Mouse (Mus musculus): Measurements from ENCODE around the gene Itpr2. TPM values are rescaled to one million over a fixed set of nuclear protein-coding genes. Genes with fewer than 3 reads are reported as not detected.

Itpr2 gene
- total and polyA plus RNA-seq, 3 experiments = 2.3 to 46.0 (median 37.6) TPM

GRCm38 (mm10) chr6:146185532-146185931 lies 316.5 kb downstream of the Itpr2 start:
- no peaks in the 10 kb centered on the region for H3K9me3 ChIP-seq (replicated peaks)
- H3K4me1 ChIP-seq (ENCODE audit: insufficient read depth, low read depth, low read length) = no peaks in the 10 kb centered on the region
- ATAC-seq (ENCODE audit: extremely low read depth, insufficient number of reproducible peaks, low FRiP score, poor library complexity, severe bottlenecking) = no peak
- H3K27me3 ChIP-seq (ENCODE audit: insufficient read depth, low read length) = no peaks in the 10 kb centered on the region
- DNase-seq (ENCODE audit: low spot score) = no peak
- peaks cover 25% of the 10 kb centered on the region for H3K36me3 ChIP-seq (replicated peaks)
- no peak overlapping the region for H3K4me3 ChIP-seq (ENCODE audit: low read depth, low read length)
- no peak for TF ChIP-seq GATA2 (IDR thresholded peaks at IDR 0.05; ENCODE audit: borderline replicate concordance, low read depth, low read length)
- TF ChIP-seq POLR2AphosphoS5 (IDR thresholded peaks at IDR 0.05; ENCODE audit: insufficient replicate concordance, low read depth, low read length) = no peak
- TF ChIP-seq TAL1 (conservative IDR thresholded peaks at IDR 0.05; ENCODE audit: low read depth, low read length) = no peak
- TF ChIP-seq GATA1 (IDR thresholded peaks at IDR 0.05; ENCODE audit: borderline replicate concordance, low read length) = no peak
- no peak for TF ChIP-seq CTCF (IDR thresholded peaks at IDR 0.05; ENCODE audit: low read depth, low read length)

- TF ChIP-seq POLR2AphosphoS5 (IDR thresholded peaks at IDR 0.05; ENCODE audit: insufficient replicate concordance, low read depth, low read length) = no peak
- TF ChIP-seq CTCF (IDR thresholded peaks at IDR 0.05; ENCODE audit: low read depth, low read length) = no peak
- TF ChIP-seq GATA1 (IDR thresholded peaks at IDR 0.05; ENCODE audit: borderline replicate concordance, low read length) = no peak
- TF ChIP-seq TAL1 (conservative IDR thresholded peaks at IDR 0.05; ENCODE audit: low read depth, low read length) = no peak
- no peak for TF ChIP-seq GATA2 (IDR thresholded peaks at IDR 0.05; ENCODE audit: borderline replicate concordance, low read depth, low read length)
- no peak for DNase-seq (ENCODE audit: low spot score)
- Histone ChIP-seq H3K9me3 (replicated peaks) (no peaks in the 10 kb centered on the region), H3K27me3 (ENCODE audit: insufficient read depth, low read length) (no peaks in the 10 kb centered on the region), H3K4me3 (ENCODE audit: low read depth, low read length) (no peak overlapping the region), H3K36me3 (replicated peaks) (peaks cover 24% of the 10 kb centered on the region), H3K4me1 (ENCODE audit: insufficient read depth, low read depth, low read length) (no peaks in the 10 kb centered on the region)
- no peak for ATAC-seq (ENCODE audit: extremely low read depth, insufficient number of reproducible peaks, low FRiP score, poor library complexity, severe bottlenecking)
Measured at GRCm38 (mm10) chr6:146184771-146185170, 317.3 kb downstream of the Itpr2 start.

GRCm38 (mm10) chr6:146174644-146175250 lies 327.3 kb downstream of the Itpr2 start:
- Histone ChIP-seq H3K9me3 (replicated peaks) (no peaks in the 10 kb centered on the region), H3K36me3 (replicated peaks) (peaks cover 16% of the 10 kb centered on the region), H3K27me3 (ENCODE audit: insufficient read depth, low read length) (no peaks in the 10 kb centered on the region), H3K4me1 (ENCODE audit: insufficient read depth, low read depth, low read length) (no peaks in the 10 kb centered on the region), H3K4me3 (ENCODE audit: low read depth, low read length) (no peak overlapping the region)
- ATAC-seq (ENCODE audit: extremely low read depth, insufficient number of reproducible peaks, low FRiP score, poor library complexity, severe bottlenecking) = no peak
- no peak for DNase-seq (ENCODE audit: low spot score)
- TF ChIP-seq GATA1 (IDR thresholded peaks at IDR 0.05; ENCODE audit: borderline replicate concordance, low read length) (no peak), POLR2AphosphoS5 (IDR thresholded peaks at IDR 0.05; ENCODE audit: insufficient replicate concordance, low read depth, low read length) (no peak), TAL1 (conservative IDR thresholded peaks at IDR 0.05; ENCODE audit: low read depth, low read length) (no peak), CTCF (IDR thresholded peaks at IDR 0.05; ENCODE audit: low read depth, low read length) (no peak), GATA2 (IDR thresholded peaks at IDR 0.05; ENCODE audit: borderline replicate concordance, low read depth, low read length) (no peak)

GRCm38 (mm10) chr6:146170603-146171051 lies 331.4 kb downstream of the Itpr2 start:
- no peak for TF ChIP-seq GATA1 (IDR thresholded peaks at IDR 0.05; ENCODE audit: borderline replicate concordance, low read length)
- no peak for TF ChIP-seq POLR2AphosphoS5 (IDR thresholded peaks at IDR 0.05; ENCODE audit: insufficient replicate concordance, low read depth, low read length)
- no peak for TF ChIP-seq GATA2 (IDR thresholded peaks at IDR 0.05; ENCODE audit: borderline replicate concordance, low read depth, low read length)
- no peak for TF ChIP-seq TAL1 (conservative IDR thresholded peaks at IDR 0.05; ENCODE audit: low read depth, low read length)
- no peak for TF ChIP-seq CTCF (IDR thresholded peaks at IDR 0.05; ENCODE audit: low read depth, low read length)
- ATAC-seq (ENCODE audit: extremely low read depth, insufficient number of reproducible peaks, low FRiP score, poor library complexity, severe bottlenecking) (no peak), DNase-seq (ENCODE audit: low spot score) (no peak)
- no peaks in the 10 kb centered on the region for H3K27me3 ChIP-seq (ENCODE audit: insufficient read depth, low read length)
- H3K4me3 ChIP-seq (ENCODE audit: low read depth, low read length) = no peak overlapping the region
- no peaks in the 10 kb centered on the region for H3K4me1 ChIP-seq (ENCODE audit: insufficient read depth, low read depth, low read length)
- no peaks in the 10 kb centered on the region for H3K9me3 ChIP-seq (replicated peaks)
- H3K36me3 ChIP-seq (replicated peaks) = peaks cover 24% of the 10 kb centered on the region

GRCm38 (mm10) chr6:146167207-146167606 lies 334.8 kb downstream of the Itpr2 start:
- TF ChIP-seq POLR2AphosphoS5 (IDR thresholded peaks at IDR 0.05; ENCODE audit: insufficient replicate concordance, low read depth, low read length) (no peak), GATA2 (IDR thresholded peaks at IDR 0.05; ENCODE audit: borderline replicate concordance, low read depth, low read length) (no peak), GATA1 (IDR thresholded peaks at IDR 0.05; ENCODE audit: borderline replicate concordance, low read length) (no peak), CTCF (IDR thresholded peaks at IDR 0.05; ENCODE audit: low read depth, low read length) (no peak), TAL1 (conservative IDR thresholded peaks at IDR 0.05; ENCODE audit: low read depth, low read length) (no peak)
- Histone ChIP-seq H3K9me3 (replicated peaks) (no peaks in the 10 kb centered on the region), H3K4me3 (ENCODE audit: low read depth, low read length) (no peak overlapping the region), H3K36me3 (replicated peaks) (peaks cover 26% of the 10 kb centered on the region), H3K27me3 (ENCODE audit: insufficient read depth, low read length) (no peaks in the 10 kb centered on the region), H3K4me1 (ENCODE audit: insufficient read depth, low read depth, low read length) (no peaks in the 10 kb centered on the region)
- no peak for DNase-seq (ENCODE audit: low spot score)
- ATAC-seq (ENCODE audit: extremely low read depth, insufficient number of reproducible peaks, low FRiP score, poor library complexity, severe bottlenecking) = no peak

- no peaks in the 10 kb centered on the region for H3K9me3 ChIP-seq (replicated peaks)
- peaks cover 36% of the 10 kb centered on the region for H3K36me3 ChIP-seq (replicated peaks)
- no peaks in the 10 kb centered on the region for H3K4me1 ChIP-seq (ENCODE audit: insufficient read depth, low read depth, low read length)
- TF ChIP-seq TAL1 (conservative IDR thresholded peaks at IDR 0.05; ENCODE audit: low read depth, low read length) (no peak), CTCF (IDR thresholded peaks at IDR 0.05; ENCODE audit: low read depth, low read length) (no peak), GATA2 (IDR thresholded peaks at IDR 0.05; ENCODE audit: borderline replicate concordance, low read depth, low read length) (no peak), GATA1 (IDR thresholded peaks at IDR 0.05; ENCODE audit: borderline replicate concordance, low read length) (no peak), POLR2AphosphoS5 (IDR thresholded peaks at IDR 0.05; ENCODE audit: insufficient replicate concordance, low read depth, low read length) (no peak)
- H3K27me3 ChIP-seq (ENCODE audit: insufficient read depth, low read length) = no peaks in the 10 kb centered on the region
- DNase-seq (ENCODE audit: low spot score) (no peak), ATAC-seq (ENCODE audit: extremely low read depth, insufficient number of reproducible peaks, low FRiP score, poor library complexity, severe bottlenecking) (no peak)
- no peak overlapping the region for H3K4me3 ChIP-seq (ENCODE audit: low read depth, low read length)
Measured at GRCm38 (mm10) chr6:146159641-146160040, 342.4 kb downstream of the Itpr2 start.

Measured in G1E (cell line).